Mouse (Mus musculus) CH12.LX (cell line): ENCODE data around the gene Meis2.

Experiments used
- CTCF ChIP-seq, 2 experiments: IDR thresholded peaks in 1 of 2; conservative IDR thresholded peaks in 1 of 2; 2 replicates each; pipeline ENCODE4 v1.5.1; 2011 to 2012; ENCODE audit warnings: low read depth in 2 of 2, low read length in 2 of 2, improper control_type of control experiment in 1 of 2, inconsistent platforms in 1 of 2, mild to moderate bottlenecking in 1 of 2, moderate library complexity in 1 of 2
- JUND ChIP-seq: conservative IDR thresholded peaks from 2 replicates; pipeline ENCODE4 v1.6.1; 2011; ENCODE audit warnings: low read depth, low read length, improper control_type of control experiment
- MAFK ChIP-seq: IDR thresholded peaks from 2 replicates; pipeline ENCODE4 v1.6.1; 2011; ENCODE audit warnings: low read length, improper control_type of control experiment; ENCODE audit not compliant: insufficient replicate concordance
- NELFE ChIP-seq: IDR thresholded peaks from 2 replicates; pipeline ENCODE4 v1.6.1; 2011; ENCODE audit warnings: low read depth, low read length, improper control_type of control experiment
- POLR2A ChIP-seq: IDR thresholded peaks from 2 replicates; pipeline ENCODE4 v1.6.1; 2011; ENCODE audit warnings: low read depth, mild to moderate bottlenecking, improper control_type of control experiment, low read length
- POLR2AphosphoS2 ChIP-seq: IDR thresholded peaks from 2 replicates; pipeline ENCODE4 v1.6.1; 2011; ENCODE audit warnings: low read depth, low read length, improper control_type of control experiment
- ZKSCAN1 ChIP-seq: IDR thresholded peaks from 2 replicates; pipeline ENCODE4 v1.6.1; 2012; ENCODE audit warnings: low read depth, inconsistent platforms, low read length, improper control_type of control experiment, borderline replicate concordance
- ZMIZ1 ChIP-seq: IDR thresholded peaks from 2 replicates; pipeline ENCODE4 v1.6.1; 2012; ENCODE audit warnings: low read depth, mild to moderate bottlenecking, inconsistent platforms, low read length, improper control_type of control experiment

- TF ChIP-seq CTCF (conservative IDR thresholded peaks at IDR 0.05 in 1 of 2, IDR thresholded peaks at IDR 0.05 in 1 of 2; ENCODE audit: low read depth in 2 of 2, low read length in 2 of 2), result no peak
- no peak for TF ChIP-seq NELFE
- TF ChIP-seq JUND, result no peak
- TF ChIP-seq ZMIZ1, result no peak
- TF ChIP-seq POLR2A, result no peak
- TF ChIP-seq MAFK, result no peak
- no peak for TF ChIP-seq POLR2AphosphoS2
- no peak for TF ChIP-seq ZKSCAN1
Observed at GRCm38 (mm10) chr2:115979683-115980476, 85.8 kb downstream of the Meis2 start.
